Mouse (Mus musculus) hindbrain, embryonic 14.5 days (tissue): ENCODE data around the gene Cers2. TPM values are rescaled to one million over a fixed set of nuclear protein-coding genes. Genes with fewer than 3 reads are reported as not detected.
A peak's percentile ranks its signal among the peaks of the same experiment; 100 is the strongest.

Experiments used
- ATAC-seq: fragments of 200-750 bp; cut with Nextera tagmentation; 2 replicates; pipeline ENCODE4 v1.8.0; 2017; ENCODE audit warnings: moderate number of reproducible peaks, mild to moderate bottlenecking, moderate TSS enrichment, moderate library complexity; ENCODE audit not compliant: low FRiP score
- DNase-seq: peaks from one replicate; pipeline ENCODE4 v3.0.0-alpha.2; 2015; ENCODE audit warnings: low spot score
- H3K27ac ChIP-seq: fragments of 300-500 bp; sonication (generic); 2 replicates; pipeline ENCODE4 v1.5.1; 2014; ENCODE audit warnings: mild to moderate bottlenecking, moderate library complexity
- H3K27me3 ChIP-seq: fragments of 300-500 bp; sonication (generic); 2 replicates; pipeline ENCODE4 v1.6.1; 2014; ENCODE audit warnings: mild to moderate bottlenecking, low read length, mixed read lengths; ENCODE audit not compliant: control insufficient read depth, insufficient read depth
- H3K36me3 ChIP-seq: fragments of 300-500 bp; sonication (generic); replicated peaks from 2 replicates; pipeline ENCODE4 v1.6.1; 2014; ENCODE audit not compliant: control insufficient read depth, insufficient read depth
- H3K4me1 ChIP-seq: fragments of 300-500 bp; sonication (generic); replicated peaks from 2 replicates; pipeline ENCODE4 v1.6.1; 2014; ENCODE audit warnings: antibody characterized with exemption, low read length, mixed read lengths; ENCODE audit not compliant: control insufficient read depth, insufficient read depth
- H3K4me2 ChIP-seq: fragments of 300-500 bp; sonication (generic); replicated peaks from 2 replicates; pipeline ENCODE4 v1.6.1; 2014; ENCODE audit warnings: mild to moderate bottlenecking, moderate library complexity
- H3K4me3 ChIP-seq: fragments of 300-500 bp; sonication (generic); replicated peaks from 2 replicates; pipeline ENCODE4 v1.5.1; 2014; ENCODE audit warnings: mild to moderate bottlenecking, low read length
- H3K9ac ChIP-seq: fragments of 300-500 bp; sonication (generic); 2 replicates; pipeline ENCODE4 v1.6.1; 2014
- H3K9me3 ChIP-seq: fragments of 300-500 bp; sonication (generic); 2 replicates; pipeline ENCODE4 v1.6.1; 2016; ENCODE audit warnings: low read length; ENCODE audit not compliant: control insufficient read depth
- WGBS: fragments of 180-500 bp; shearing (Covaris S2); extraction: QIAGEN DNeasy Blood & Tissue Kit; methylation state at CpG from one replicate; pipeline ENCODE4 v1.1.7; 2014; 5-methylcytosine and 5-hydroxymethylcytosine counted together
- polyA plus RNA-seq: library from polyadenylated mRNA; unstranded; fragments of >200 nt; fragmentation: Nextera tagmentation; extraction: Ambion mirVana; gene quantifications from 2 replicates; pipeline ENCODE4 v1.2.1, GENCODE M21; 2014

The Cers2 gene
- polyA plus RNA-seq, 1 experiment from 2014 or later: 88.3 TPM

DNA sequence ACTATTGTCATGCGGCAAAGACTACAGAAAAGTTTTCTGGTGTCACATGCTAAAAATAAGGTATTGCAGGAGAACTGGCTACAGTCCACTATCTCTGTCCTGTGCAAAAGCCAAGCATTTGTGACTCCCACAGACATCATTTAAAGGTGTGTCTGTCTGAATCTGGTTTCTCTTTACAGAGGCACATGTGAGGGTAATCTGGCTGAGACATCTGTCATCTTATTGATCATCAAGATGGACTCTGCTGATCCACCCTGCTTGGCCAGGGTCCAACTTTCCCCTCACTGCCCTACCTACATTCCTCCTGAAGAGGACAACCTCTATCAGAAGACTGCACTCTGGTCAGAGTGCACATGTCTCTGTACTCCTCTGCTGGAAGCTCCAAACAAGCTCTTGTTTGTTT, 37.4 kb upstream of the Cers2 start:
- 91% methylated on average over 1 of the region's 1 CpGs for WGBS
- Histone ChIP-seq H3K9ac (no peak overlapping the region), H3K36me3 (no peaks in the 10 kb centered on the region), H3K4me3 (no peak overlapping the region), H3K27me3 (no peaks in the 10 kb centered on the region), H3K4me1 (peaks cover 9% of the 10 kb centered on the region; the same call in 1 of the 2 replicates), H3K4me2 (no peak overlapping the region), H3K9me3 (no peaks in the 10 kb centered on the region), H3K27ac (no peak overlapping the region)
- DNase-seq (no peak), ATAC-seq (no peak)

DNA sequence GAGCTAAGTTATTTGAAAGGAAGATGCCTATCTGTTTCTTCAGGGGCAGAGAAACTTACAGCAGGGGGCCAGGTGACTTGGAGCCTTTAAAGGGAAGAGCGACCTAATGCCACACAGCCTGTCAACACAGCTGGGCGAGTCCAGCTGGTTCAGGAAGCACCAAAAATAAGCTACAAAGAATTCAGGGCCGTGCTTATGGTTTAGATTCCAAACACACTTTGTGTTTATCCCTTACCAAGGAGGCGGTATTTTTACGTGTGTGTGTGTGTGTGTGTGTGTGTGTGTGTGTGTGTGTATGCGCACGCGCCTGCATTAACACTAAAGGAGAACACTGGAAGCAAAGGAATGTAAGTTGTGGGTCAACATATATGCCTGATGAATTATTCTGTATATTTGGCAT, 33.8 kb upstream of the Cers2 start:
- H3K9me3 ChIP-seq: no peaks in the 10 kb centered on the region
- no peaks in the 10 kb centered on the region for H3K27me3 ChIP-seq
- peak overlapping the region; percentile 88 for H3K27ac ChIP-seq
- no peaks in the 10 kb centered on the region for H3K36me3 ChIP-seq
- 29% methylated on average over 8 of the region's 8 CpGs for WGBS
- H3K4me2 ChIP-seq: peak overlapping the region; percentile 80
- peak; percentile 55 for DNase-seq
- H3K4me3 ChIP-seq: peak overlapping the region; percentile 72
- peaks cover 31% of the 10 kb centered on the region for H3K4me1 ChIP-seq
- no peak for ATAC-seq
- peak overlapping the region; percentile 87 for H3K9ac ChIP-seq

DNA sequence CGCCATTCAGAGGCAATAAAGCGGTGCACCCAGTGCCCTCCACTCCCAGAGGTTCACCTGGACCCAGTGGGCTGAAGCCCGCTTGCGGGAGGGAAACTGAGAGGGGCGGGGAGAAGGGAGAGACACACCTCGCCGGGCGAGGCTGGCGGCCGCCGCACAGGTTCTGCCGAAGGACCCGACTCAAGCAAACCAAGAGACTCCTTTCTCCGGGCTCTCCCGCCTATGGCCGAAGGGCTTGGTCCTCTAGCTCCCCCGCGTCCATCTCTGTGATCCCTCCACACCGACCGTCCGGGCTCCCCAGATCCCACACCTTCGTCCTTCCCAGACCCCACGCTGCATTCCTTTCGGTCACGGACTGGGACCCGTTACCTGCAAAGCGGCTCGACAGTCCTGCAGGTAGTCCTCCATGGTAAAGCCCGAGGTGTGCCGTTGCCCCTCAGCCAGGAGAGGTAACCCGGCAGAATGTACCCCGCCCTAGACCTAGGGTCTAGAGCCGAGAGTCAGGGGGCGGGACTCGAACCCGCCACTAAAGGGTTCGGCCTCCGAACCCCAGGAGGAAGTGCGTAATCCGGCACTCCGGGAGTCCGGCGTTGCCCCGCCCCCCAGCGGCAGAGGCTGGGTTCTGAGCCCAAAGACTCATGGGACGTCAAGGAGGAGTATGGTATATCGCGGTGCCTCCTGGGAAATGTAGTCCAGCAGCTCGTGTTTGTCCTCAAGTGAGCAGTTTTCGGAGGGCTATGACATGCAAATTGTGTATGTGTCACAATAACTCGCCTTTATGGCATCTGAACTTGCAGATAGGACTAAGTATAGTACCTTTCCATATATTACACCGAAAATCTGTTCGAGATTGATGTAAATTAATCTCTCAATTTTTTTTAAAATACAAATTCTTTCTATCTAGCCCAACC, 33.1 kb upstream of the Cers2 start, which contains the start of the genes Mindy1 and Prune1:
Mindy1 (plus strand) TSS at position 130 of the 911 bp plus-strand sequence.
Prune1 (minus strand) TSS at position 861 of the 911 bp plus-strand sequence.
- H3K27me3 ChIP-seq: no peaks in the 10 kb centered on the region
- under 1% methylated on average over 53 of the region's 53 CpGs for WGBS

DNA sequence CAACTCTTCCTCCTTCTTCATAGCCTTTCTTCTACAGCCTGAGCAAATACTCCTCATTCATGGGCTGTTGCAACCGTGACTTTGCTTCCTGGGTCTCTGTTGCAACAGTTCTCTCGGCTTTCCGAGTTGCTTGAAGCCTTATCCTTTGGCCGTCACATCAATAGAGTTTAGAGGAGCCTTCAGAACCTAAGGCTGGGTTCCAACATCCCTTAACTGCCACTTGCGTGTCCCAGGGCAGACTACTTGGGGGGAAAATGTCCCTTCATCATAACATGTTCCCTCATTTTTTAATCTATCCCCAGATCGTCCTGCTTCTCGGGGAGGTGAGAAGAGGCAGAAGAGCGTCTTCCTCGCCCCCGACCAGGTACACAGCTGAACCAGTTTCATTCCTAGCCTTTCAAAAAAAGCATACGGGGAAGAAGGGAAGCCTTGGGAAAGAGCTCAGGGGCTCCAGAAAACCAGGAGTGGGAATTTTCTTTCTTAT, 32.2 kb upstream of the Cers2 start:
- peak overlapping the region; percentile 88 for H3K27ac ChIP-seq
- H3K36me3 ChIP-seq: no peaks in the 10 kb centered on the region
- no peaks in the 10 kb centered on the region for H3K27me3 ChIP-seq
- H3K4me2 ChIP-seq: peak overlapping the region; percentile 80
- peak overlapping the region; percentile 72 for H3K4me3 ChIP-seq
- DNase-seq (peak; percentile 48), ATAC-seq (no peak)
- WGBS: under 1% methylated on average over 11 of the region's 11 CpGs
- H3K9ac ChIP-seq: peak overlapping the region; percentile 82
- no peaks in the 10 kb centered on the region for H3K9me3 ChIP-seq
- peaks cover 31% of the 10 kb centered on the region for H3K4me1 ChIP-seq

More for the DNA sequence above, 33.1 kb upstream of the Cers2 start, which contains the start of the genes Mindy1 and Prune1:
- peak within 1 kb of the TSS; percentile 80 for H3K4me2 ChIP-seq
- H3K9ac ChIP-seq: peak within 1 kb of the TSS; percentile 87
- H3K36me3 ChIP-seq: no peaks in the 10 kb centered on the region
- DNase-seq: peak; percentile 97
- peak within 1 kb of the TSS; percentile 72 for H3K4me3 ChIP-seq
- H3K9me3 ChIP-seq: no peaks in the 10 kb centered on the region
- H3K27ac ChIP-seq: peak within 1 kb of the TSS; percentile 88
- peaks cover 31% of the 10 kb centered on the region for H3K4me1 ChIP-seq
- ATAC-seq: peak; percentile 91

DNA sequence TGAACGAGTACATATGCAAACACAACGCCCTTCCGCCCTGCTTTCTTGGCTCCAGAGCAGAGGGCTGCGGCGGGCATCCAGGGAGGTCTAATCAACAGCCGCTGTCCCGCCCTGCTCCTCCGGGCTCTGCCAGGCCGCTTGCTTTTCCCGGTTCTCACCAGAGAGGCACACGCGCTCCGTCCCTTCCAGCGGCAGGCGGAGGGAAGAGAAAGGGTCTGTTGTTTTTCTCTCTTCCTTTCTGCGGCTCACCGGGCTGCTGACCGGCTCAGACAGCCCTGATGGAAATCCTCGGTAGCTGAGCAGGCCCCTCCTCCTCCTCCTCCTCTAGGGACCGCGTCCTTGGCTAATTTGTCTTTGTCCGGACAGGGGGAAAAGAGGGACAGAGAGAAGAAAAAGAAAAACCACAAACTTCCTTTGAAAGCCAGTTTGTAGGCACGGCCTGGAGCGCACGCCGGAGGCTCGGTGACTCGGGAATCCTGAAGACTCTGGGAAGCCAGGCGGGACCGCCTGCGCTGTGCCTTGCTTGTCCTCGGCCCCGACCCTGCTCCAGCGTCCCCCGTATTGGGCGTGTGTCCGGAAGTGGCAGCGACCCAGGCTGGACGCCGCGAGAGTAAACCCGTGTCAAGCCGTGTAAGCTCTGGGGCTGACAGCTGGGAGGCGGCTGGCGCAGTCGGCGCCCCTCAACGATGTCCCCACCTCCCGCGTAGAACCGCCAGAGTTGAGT, 31.6 kb upstream of the Cers2 start:
- peaks cover 31% of the 10 kb centered on the region for H3K4me1 ChIP-seq
- WGBS: under 1% methylated on average over 49 of the region's 51 CpGs
- peak overlapping the region; percentile 72 for H3K4me3 ChIP-seq
- H3K27me3 ChIP-seq: no peaks in the 10 kb centered on the region
- H3K27ac ChIP-seq: peak overlapping the region; percentile 88
- peak overlapping the region; percentile 80 for H3K4me2 ChIP-seq
- ATAC-seq (peak; percentile 70), DNase-seq (peak; percentile 79)
- peaks cover 6% of the 10 kb centered on the region for H3K36me3 ChIP-seq
- H3K9me3 ChIP-seq: no peaks in the 10 kb centered on the region
- peak overlapping the region; percentile 82 for H3K9ac ChIP-seq

DNA sequence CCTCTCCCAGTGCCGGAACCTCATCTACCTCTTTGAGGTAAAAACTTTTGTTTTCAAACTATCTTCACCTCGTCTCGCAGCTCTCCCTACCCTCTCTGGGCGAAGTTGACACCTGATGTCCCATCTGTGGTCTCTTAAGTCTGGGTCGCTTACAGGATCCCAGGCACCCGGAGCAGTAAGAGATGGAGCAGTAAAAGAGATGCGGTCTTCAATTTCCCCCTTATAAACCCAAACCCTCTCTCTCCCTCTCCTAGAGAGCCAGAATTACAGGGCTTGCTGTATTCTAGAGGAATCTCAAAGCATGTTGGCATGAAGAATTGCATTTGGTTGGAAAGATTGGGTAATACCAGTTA, 31.0 kb upstream of the Cers2 start:
- ATAC-seq (no peak), DNase-seq (no peak)
- H3K4me1 ChIP-seq: peaks cover 31% of the 10 kb centered on the region
- peak overlapping the region; percentile 80 for H3K4me2 ChIP-seq
- 3% methylated on average over 7 of the region's 7 CpGs for WGBS
- no peaks in the 10 kb centered on the region for H3K9me3 ChIP-seq
- H3K27me3 ChIP-seq: no peaks in the 10 kb centered on the region
- H3K27ac ChIP-seq: peak overlapping the region; percentile 88
- H3K4me3 ChIP-seq: peak overlapping the region; percentile 72
- peak overlapping the region; percentile 82 for H3K9ac ChIP-seq
- peaks cover 11% of the 10 kb centered on the region for H3K36me3 ChIP-seq

DNA sequence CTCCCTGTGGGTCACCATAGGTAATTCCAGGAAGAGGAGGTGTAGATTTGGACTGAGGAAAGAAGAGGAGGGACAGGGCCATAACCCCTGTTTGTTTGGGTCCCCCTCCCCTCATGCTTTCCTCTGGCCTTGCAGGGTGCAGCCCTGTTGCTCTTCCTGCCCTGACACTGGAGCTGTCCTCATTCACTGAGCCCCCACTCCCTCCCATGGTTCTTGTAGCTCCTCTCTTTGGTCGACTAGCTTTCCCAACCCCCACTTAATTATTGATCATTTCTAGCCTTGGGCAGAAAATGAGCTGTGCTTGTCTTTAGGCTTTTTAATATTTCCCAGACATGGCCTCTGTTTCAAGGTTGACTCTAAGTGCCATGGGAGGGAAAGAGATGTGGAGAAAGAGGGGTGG, 30.5 kb upstream of the Cers2 start:
- peaks cover 14% of the 10 kb centered on the region for H3K36me3 ChIP-seq
- no peak for ATAC-seq
- H3K4me3 ChIP-seq: peak overlapping the region; percentile 72
- H3K4me2 ChIP-seq: peak overlapping the region; percentile 80
- H3K9ac ChIP-seq: peak overlapping the region; percentile 82
- H3K4me1 ChIP-seq: peaks cover 31% of the 10 kb centered on the region
- H3K27me3 ChIP-seq: no peaks in the 10 kb centered on the region
- no peak overlapping the region for H3K27ac ChIP-seq
- 22% methylated on average over 1 of the region's 1 CpGs for WGBS
- no peaks in the 10 kb centered on the region for H3K9me3 ChIP-seq
- no peak for DNase-seq

DNA sequence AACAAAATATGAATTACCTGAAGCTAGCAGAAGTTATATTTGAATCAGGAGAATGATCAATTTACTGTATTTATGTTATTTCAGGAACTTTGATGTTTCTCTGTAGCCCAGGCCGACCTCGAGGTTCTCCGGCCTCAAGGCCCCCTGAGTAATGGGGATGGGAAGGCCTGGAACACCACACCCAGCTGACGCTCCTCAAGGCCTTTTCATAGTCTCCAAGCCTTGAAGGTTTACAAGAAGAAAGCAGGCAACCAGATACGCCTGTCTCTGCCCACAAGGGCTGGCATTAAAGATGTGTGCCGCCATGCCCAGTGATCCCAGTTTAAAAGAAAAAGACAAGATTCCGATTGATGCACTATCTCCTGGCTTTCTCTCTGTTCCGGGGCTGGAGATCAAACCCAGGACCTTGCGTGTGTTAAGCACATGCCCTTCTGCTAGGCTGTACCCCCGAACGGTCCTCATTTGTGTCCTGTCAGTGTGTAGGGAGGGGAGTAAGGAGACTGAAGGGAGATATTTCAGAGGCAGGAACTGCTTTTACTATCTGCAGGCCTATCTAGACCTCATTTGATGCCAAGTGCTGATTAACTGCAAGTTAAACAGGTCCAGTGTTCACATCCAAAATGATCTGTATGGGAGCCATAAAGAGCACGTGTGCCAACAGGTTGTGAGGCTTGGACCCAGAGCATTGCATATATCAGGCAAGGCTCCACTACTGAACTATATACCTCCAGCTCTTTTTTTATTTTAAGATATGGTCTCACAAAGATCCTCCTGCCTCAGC, 29.9 kb upstream of the Cers2 start:
- Histone ChIP-seq H3K27ac (no peak overlapping the region), H3K9ac (peak overlapping the region; percentile 82), H3K4me2 (peak overlapping the region; percentile 80), H3K27me3 (no peaks in the 10 kb centered on the region), H3K4me3 (peak overlapping the region; percentile 72), H3K9me3 (no peaks in the 10 kb centered on the region), H3K36me3 (peaks cover 20% of the 10 kb centered on the region), H3K4me1 (peaks cover 31% of the 10 kb centered on the region)
- DNase-seq (no peak), ATAC-seq (no peak)
- WGBS: 90% methylated on average over 12 of the region's 12 CpGs
